Mouse (Mus musculus): ENCODE results near the gene Gm5416.

GRCm38 (mm10) chr16:36176108-36176507 is 34.1 kb upstream of the Gm5416 start:
- TF ChIP-seq CTCF (IDR thresholded peaks at IDR 0.05; ENCODE audit: insufficient read depth, low read length), result no peak
- no peak for TF ChIP-seq POLR2A (IDR thresholded peaks at IDR 0.05; ENCODE audit: borderline replicate concordance, extremely low read depth, low read depth, low read length)

Data from lung, adult 2 months (tissue).